Mouse (Mus musculus) neural tube, embryonic 11.5 days (tissue): ENCODE results near the gene Ddb1. TPM values are rescaled to one million over a fixed set of nuclear protein-coding genes. Genes with fewer than 3 reads are reported as not detected.
A peak's percentile ranks its signal among the peaks of the same experiment; 100 is the strongest.

Experiments
- ATAC-seq: fragments of 200-750 bp; cut with Nextera tagmentation; 2 replicates; pipeline ENCODE4 v1.8.0; 2017; ENCODE audit warnings: moderate number of reproducible peaks, mild to moderate bottlenecking, moderate TSS enrichment, moderate library complexity; ENCODE audit not compliant: insufficient read depth, low FRiP score, low TSS enrichment
- DNase-seq: peaks from one replicate; pipeline ENCODE4 v3.0.0-alpha.2; 2015; ENCODE audit warnings: low spot score
- H3K27ac ChIP-seq: fragments of 300-500 bp; sonication (generic); 2 replicates; pipeline ENCODE4 v1.5.1; 2014; ENCODE audit warnings: low read depth, mild to moderate bottlenecking, low read length
- H3K27me3 ChIP-seq: fragments of 300-500 bp; sonication (generic); 2 replicates; pipeline ENCODE4 v1.6.1; 2014; ENCODE audit warnings: mild to moderate bottlenecking, low read length, mixed read lengths; ENCODE audit not compliant: control insufficient read depth, insufficient read depth
- H3K36me3 ChIP-seq: fragments of 300-500 bp; sonication (generic); 2 replicates; pipeline ENCODE4 v1.6.1; 2014; ENCODE audit warnings: mild to moderate bottlenecking, low read length, moderate library complexity, mixed read lengths; ENCODE audit not compliant: control insufficient read depth, insufficient read depth
- H3K4me1 ChIP-seq: fragments of 300-500 bp; sonication (generic); 2 replicates; pipeline ENCODE4 v1.6.1; 2014; ENCODE audit warnings: low read length, mixed read lengths; ENCODE audit not compliant: control insufficient read depth, insufficient read depth
- H3K4me2 ChIP-seq: fragments of 300-500 bp; sonication (generic); 2 replicates; pipeline ENCODE4 v1.6.1; 2014; ENCODE audit warnings: low read depth, mild to moderate bottlenecking, moderate library complexity
- H3K4me3 ChIP-seq: fragments of 300-500 bp; sonication (generic); 2 replicates; pipeline ENCODE4 v1.5.1; 2014; ENCODE audit warnings: low read depth, low read length
- H3K9ac ChIP-seq: fragments of 300-500 bp; sonication (generic); 2 replicates; pipeline ENCODE4 v1.6.1; 2014; ENCODE audit warnings: mild to moderate bottlenecking, low read length
- H3K9me3 ChIP-seq: fragments of 300-500 bp; sonication (generic); 2 replicates; pipeline ENCODE4 v1.6.1; 2016; ENCODE audit warnings: low read length; ENCODE audit not compliant: control insufficient read depth
- WGBS: fragments of 180-500 bp; shearing (Covaris S2); extraction: QIAGEN DNeasy Blood & Tissue Kit; methylation state at CpG from one replicate; pipeline ENCODE4 v1.1.7; 2014; 5-methylcytosine and 5-hydroxymethylcytosine counted together
- polyA plus RNA-seq: library from polyadenylated mRNA; unstranded; fragments of >200 nt; fragmentation: Nextera tagmentation; extraction: Ambion mirVana; gene quantifications from 2 replicates; pipeline ENCODE4 v1.2.1, GENCODE M21; 2014

Ddb1 gene
- polyA plus RNA-seq, 1 experiment from 2014 or later: 460 TPM

GRCm38 (mm10) chr19:10661919-10662318, 56.8 kb downstream of the Ddb1 start:
- Histone ChIP-seq H3K9ac (no peak overlapping the region), H3K27me3 (no peaks in the 10 kb centered on the region), H3K4me2 (no peak overlapping the region), H3K9me3 (no peaks in the 10 kb centered on the region), H3K4me3 (no peak overlapping the region), H3K36me3 (no peaks in the 10 kb centered on the region), H3K27ac (no peak overlapping the region), H3K4me1 (no peaks in the 10 kb centered on the region)
- 83% methylated on average over 2 of the region's 2 CpGs for WGBS
- ATAC-seq: no peak
- DNase-seq: no peak

GRCm38 (mm10) chr19:10662665-10663064, 57.5 kb downstream of the Ddb1 start:
- DNase-seq (no peak), ATAC-seq (no peak)
- H3K4me1 ChIP-seq: no peaks in the 10 kb centered on the region
- H3K4me3 ChIP-seq: no peak overlapping the region
- no peaks in the 10 kb centered on the region for H3K9me3 ChIP-seq
- no peak overlapping the region for H3K9ac ChIP-seq
- H3K27me3 ChIP-seq: no peaks in the 10 kb centered on the region
- no peaks in the 10 kb centered on the region for H3K36me3 ChIP-seq
- 79% methylated on average over 3 of the region's 3 CpGs for WGBS
- H3K27ac ChIP-seq: no peak overlapping the region
- H3K4me2 ChIP-seq: no peak overlapping the region

DNA sequence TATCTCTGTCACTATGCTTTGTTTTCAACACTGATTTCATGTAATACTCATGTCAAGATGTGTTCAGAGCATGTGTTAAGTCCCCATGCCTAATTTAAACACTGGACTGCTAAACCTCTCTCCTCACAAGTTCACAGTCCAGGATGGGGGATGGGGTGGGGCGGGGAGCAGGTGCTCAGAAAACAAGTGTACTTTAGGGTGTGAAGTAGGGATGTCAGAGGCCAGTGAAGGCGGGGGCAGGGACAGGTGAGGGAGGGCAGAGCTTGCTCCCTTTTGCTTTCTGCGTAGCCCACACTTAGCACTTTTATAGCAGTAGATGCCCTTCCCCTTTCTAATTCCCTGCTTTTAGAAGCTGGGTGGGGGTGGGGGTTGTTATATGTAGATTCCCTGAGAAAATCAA, 60.0 kb downstream of the Ddb1 start:
- H3K4me2 ChIP-seq: no peak overlapping the region
- no peaks in the 10 kb centered on the region for H3K9me3 ChIP-seq
- DNase-seq (no peak), ATAC-seq (no peak)
- WGBS: 63% methylated on average over 3 of the region's 3 CpGs
- no peaks in the 10 kb centered on the region for H3K4me1 ChIP-seq
- H3K27ac ChIP-seq: no peak overlapping the region
- H3K27me3 ChIP-seq: no peaks in the 10 kb centered on the region
- no peaks in the 10 kb centered on the region for H3K36me3 ChIP-seq
- H3K4me3 ChIP-seq: no peak overlapping the region
- no peak overlapping the region for H3K9ac ChIP-seq

DNA sequence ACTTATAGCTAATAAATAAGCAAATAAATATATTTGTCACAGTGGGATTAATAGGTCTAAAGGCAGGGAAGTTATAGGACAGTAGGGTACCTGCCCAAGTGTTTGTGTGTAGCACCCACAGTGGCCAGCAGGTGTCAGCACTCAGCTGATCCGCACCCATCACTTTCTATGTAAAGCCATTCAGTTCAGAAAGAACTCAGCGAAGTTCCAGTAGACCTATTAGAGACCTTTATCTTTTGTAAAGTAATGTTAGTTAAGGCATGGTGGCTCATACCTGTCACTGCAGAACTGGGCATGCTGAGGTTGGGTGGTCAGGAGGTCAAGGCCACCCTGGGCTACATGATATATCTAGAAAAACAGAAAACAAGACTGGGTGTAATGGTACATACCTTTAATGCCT, 60.4 kb downstream of the Ddb1 start:
- H3K9me3 ChIP-seq: no peaks in the 10 kb centered on the region
- no peaks in the 10 kb centered on the region for H3K27me3 ChIP-seq
- H3K27ac ChIP-seq: no peak overlapping the region
- WGBS: 12% methylated on average over 2 of the region's 2 CpGs
- DNase-seq (peak; percentile 69), ATAC-seq (peak; percentile 55; the same call in 1 of the 2 replicates)
- H3K4me1 ChIP-seq: no peaks in the 10 kb centered on the region
- no peak overlapping the region for H3K4me3 ChIP-seq
- H3K9ac ChIP-seq: no peak overlapping the region
- no peaks in the 10 kb centered on the region for H3K36me3 ChIP-seq
- H3K4me2 ChIP-seq: no peak overlapping the region

- Histone ChIP-seq H3K9ac (no peak overlapping the region), H3K27ac (no peak overlapping the region), H3K4me3 (no peak overlapping the region), H3K27me3 (no peaks in the 10 kb centered on the region), H3K4me2 (no peak overlapping the region), H3K9me3 (no peaks in the 10 kb centered on the region), H3K36me3 (no peaks in the 10 kb centered on the region), H3K4me1 (no peaks in the 10 kb centered on the region)
- no peak for ATAC-seq
- WGBS: 84% methylated on average over 4 of the region's 4 CpGs
- no peak for DNase-seq
These were observed 66.2 kb downstream of the Ddb1 start for GRCm38 (mm10) chr19:10671319-10671718.

DNA sequence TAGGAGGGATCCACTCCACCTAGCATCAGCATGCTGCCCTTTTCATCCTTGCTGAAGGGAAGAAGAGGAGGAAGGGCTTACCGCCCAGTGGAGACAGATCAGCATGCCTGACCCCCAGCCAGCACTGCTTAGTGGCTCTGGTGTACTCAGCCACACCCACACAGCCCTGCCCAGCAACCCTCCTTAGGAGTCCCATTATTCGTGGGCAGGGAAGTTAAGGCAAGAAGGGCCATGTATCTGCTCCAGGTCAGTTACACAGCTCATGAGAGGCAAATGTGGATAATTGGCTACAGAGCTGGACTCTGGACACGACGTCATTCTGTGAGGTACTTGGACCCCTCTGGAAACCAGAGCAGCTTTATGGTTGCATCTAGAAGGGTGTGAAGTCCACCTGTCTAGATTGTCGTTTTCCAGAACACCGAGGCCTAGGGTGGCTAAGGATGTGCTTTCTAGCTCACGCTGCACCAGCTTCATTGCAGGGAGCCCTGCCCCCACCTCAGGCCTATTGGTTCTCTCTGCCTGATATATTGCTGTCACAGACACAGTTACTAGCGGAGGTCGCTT, 66.8 kb downstream of the Ddb1 start:
- Histone ChIP-seq H3K27ac (no peak overlapping the region), H3K9ac (no peak overlapping the region), H3K27me3 (no peaks in the 10 kb centered on the region), H3K36me3 (no peaks in the 10 kb centered on the region), H3K4me1 (no peaks in the 10 kb centered on the region), H3K4me2 (no peak overlapping the region), H3K9me3 (no peaks in the 10 kb centered on the region), H3K4me3 (no peak overlapping the region)
- WGBS: 60% methylated on average over 9 of the region's 9 CpGs
- ATAC-seq: peak; percentile 55; the same call in 1 of the 2 replicates
- no peak for DNase-seq

DNA sequence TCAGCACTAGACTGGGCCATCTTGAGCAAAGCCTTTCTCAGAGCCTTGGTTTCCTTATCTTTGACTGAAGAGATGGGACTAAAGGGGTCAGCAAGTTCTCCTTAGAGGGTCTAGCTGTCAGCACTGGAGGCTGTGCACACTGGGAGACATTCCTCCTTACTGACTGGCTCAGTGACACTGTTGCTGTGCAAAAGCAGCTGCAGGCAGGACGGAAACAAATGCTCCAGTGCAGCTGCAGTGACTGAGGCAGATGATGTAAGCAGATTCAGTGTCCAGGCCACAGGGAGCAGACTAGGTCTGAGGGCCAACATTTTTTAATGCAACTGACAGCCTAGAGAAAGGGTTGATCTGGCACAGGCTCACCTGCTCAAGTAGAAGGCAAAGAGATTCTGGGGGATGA, 68.1 kb downstream of the Ddb1 start:
- Histone ChIP-seq H3K9ac (no peak overlapping the region), H3K4me1 (no peaks in the 10 kb centered on the region), H3K4me2 (no peak overlapping the region), H3K27me3 (no peaks in the 10 kb centered on the region), H3K36me3 (no peaks in the 10 kb centered on the region), H3K4me3 (no peak overlapping the region), H3K9me3 (no peaks in the 10 kb centered on the region), H3K27ac (no peak overlapping the region)
- DNase-seq (no peak), ATAC-seq (no peak)
- 59% methylated on average over 1 of the region's 1 CpGs for WGBS

DNA sequence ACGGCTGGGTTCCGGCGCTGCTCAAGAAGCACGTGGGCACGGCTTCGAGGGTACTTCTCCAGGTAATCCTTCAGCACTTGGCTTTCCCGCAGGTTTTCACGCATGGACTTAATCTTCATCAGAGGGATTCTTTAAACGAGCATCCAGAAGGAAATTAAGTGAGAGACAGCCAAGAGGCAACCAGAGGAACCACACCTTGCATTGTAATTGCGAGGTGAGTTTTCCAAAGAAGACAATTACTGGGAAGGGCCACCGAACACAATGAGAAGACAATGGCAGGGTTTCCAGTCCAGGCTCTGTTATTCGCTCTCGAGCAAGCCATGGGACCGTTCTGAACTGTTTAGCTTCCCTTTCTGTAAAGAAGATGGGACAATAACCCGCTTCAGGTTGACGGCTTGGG, 71.5 kb downstream of the Ddb1 start:
- no peaks in the 10 kb centered on the region for H3K4me1 ChIP-seq
- no peak overlapping the region for H3K27ac ChIP-seq
- H3K4me2 ChIP-seq: no peak overlapping the region
- no peak overlapping the region for H3K4me3 ChIP-seq
- H3K9me3 ChIP-seq: no peaks in the 10 kb centered on the region
- H3K9ac ChIP-seq: no peak overlapping the region
- H3K36me3 ChIP-seq: no peaks in the 10 kb centered on the region
- ATAC-seq (no peak), DNase-seq (no peak)
- no peaks in the 10 kb centered on the region for H3K27me3 ChIP-seq
- 79% methylated on average over 16 of the region's 16 CpGs for WGBS

- ATAC-seq (0 out of 2 replicates have a peak, but pooled peaks have one; percentile 63), DNase-seq (peak; percentile 58)
- H3K27ac ChIP-seq: no peak within 1 kb of the TSS
- WGBS: 53% methylated on average over 6 of the region's 6 CpGs
- H3K36me3 ChIP-seq: no peaks in the 10 kb centered on the region
- no peak within 1 kb of the TSS for H3K4me3 ChIP-seq
- no peak within 1 kb of the TSS for H3K9ac ChIP-seq
- no peaks in the 10 kb centered on the region for H3K4me1 ChIP-seq
- H3K9me3 ChIP-seq: no peaks in the 10 kb centered on the region
- H3K27me3 ChIP-seq: no peaks in the 10 kb centered on the region
- H3K4me2 ChIP-seq: no peak within 1 kb of the TSS
These were observed 73.0 kb downstream of the Ddb1 start, which contains the start of gene Pga5 for GRCm38 (mm10) chr19:10677915-10678771. Gene Pga5 (minus strand): TSS chr19:10678071.
